Mouse (Mus musculus) intestine, embryonic 15.5 days (tissue): ENCODE data around the gene Med12l. TPM values are rescaled to one million over a fixed set of nuclear protein-coding genes. Genes with fewer than 3 reads are reported as not detected.

Source experiments
- ATAC-seq: fragments of 200-750 bp; cut with Nextera tagmentation; 2 replicates; pipeline ENCODE4 v1.8.0; 2017; ENCODE audit warnings: moderate TSS enrichment, moderate library complexity
- H3K27ac ChIP-seq: fragments of 300-500 bp; sonication (generic); 2 replicates; pipeline ENCODE4 v1.5.1; 2015; ENCODE audit warnings: mild to moderate bottlenecking, inconsistent platforms
- H3K27me3 ChIP-seq: fragments of 300-500 bp; sonication (generic); replicated peaks from 2 replicates; pipeline ENCODE4 v1.6.1; 2015; ENCODE audit warnings: inconsistent platforms
- H3K36me3 ChIP-seq: fragments of 300-500 bp; sonication (generic); 2 replicates; pipeline ENCODE4 v1.6.1; 2015; ENCODE audit warnings: inconsistent platforms
- H3K4me1 ChIP-seq: fragments of 300-500 bp; sonication (generic); replicated peaks from 2 replicates; pipeline ENCODE4 v1.6.1; 2015; ENCODE audit warnings: inconsistent platforms
- H3K4me2 ChIP-seq: fragments of 300-500 bp; sonication (generic); replicated peaks from 2 replicates; pipeline ENCODE4 v1.6.1; 2015; ENCODE audit warnings: mild to moderate bottlenecking, inconsistent platforms
- H3K4me3 ChIP-seq: fragments of 300-500 bp; sonication (generic); replicated peaks from 2 replicates; pipeline ENCODE4 v1.5.1; 2015; ENCODE audit warnings: inconsistent platforms
- H3K9ac ChIP-seq: fragments of 300-500 bp; sonication (generic); 2 replicates; pipeline ENCODE4 v1.6.1; 2015; ENCODE audit warnings: inconsistent platforms
- H3K9me3 ChIP-seq: fragments of 300-500 bp; sonication (generic); 2 replicates; pipeline ENCODE4 v1.6.1; 2016; ENCODE audit warnings: inconsistent platforms
- WGBS: fragments of 180-500 bp; shearing (Covaris S2); methylation state at CpG from one replicate; pipeline ENCODE4 v1.1.7; 2015; 5-methylcytosine and 5-hydroxymethylcytosine counted together
- polyA plus RNA-seq: library from polyadenylated mRNA; unstranded; fragments of >200 nt; fragmentation: Nextera tagmentation; extraction: Ambion mirVana; gene quantifications from 2 replicates; pipeline ENCODE4 v1.2.1, GENCODE M21; 2015

Gene Med12l
- polyA plus RNA-seq, 1 experiment from 2014 or later = 1.1 TPM

DNA sequence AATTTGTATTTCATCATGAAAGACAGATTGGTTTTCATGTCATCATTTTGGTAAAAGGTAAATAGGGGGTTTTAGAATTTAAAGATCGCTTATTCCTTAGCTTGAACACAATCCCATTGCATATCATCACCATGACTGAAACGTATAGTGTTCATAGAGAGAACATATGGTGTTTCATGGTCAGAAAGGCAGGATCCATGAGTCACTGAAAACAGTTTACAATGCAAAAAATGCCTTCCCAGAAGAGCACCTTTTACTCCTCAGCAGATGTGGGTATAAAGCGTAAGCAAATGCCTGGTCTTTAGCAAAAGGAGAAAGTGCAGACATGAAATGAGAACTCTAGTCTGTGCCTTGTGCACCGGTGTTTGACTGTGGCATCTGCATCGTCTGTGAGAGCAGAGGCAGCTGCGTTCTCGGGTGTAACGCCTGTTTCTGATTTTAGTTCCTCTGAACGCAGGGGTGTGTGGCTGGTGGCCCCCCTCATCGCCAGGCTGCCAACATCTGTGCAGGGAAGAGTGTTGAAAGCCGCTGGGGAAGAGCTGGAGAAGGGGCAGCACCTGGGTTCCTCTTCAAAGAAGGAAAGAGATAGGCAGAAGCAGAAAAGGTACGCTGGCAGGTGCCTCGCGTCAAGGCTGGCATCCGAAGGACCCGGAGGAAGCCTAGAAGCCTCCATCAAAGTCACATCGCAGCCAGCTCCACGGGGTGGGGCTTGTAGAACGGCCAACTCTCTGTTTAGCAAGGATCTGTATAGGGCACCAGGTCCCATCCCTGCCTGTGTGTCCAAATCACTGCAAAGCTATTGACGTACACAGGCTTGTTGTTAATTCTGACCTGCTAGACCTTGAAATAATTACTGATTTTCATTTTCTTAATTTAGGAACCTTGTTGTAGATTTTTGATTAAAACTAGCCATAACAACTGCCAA is 252.4 kb downstream of the Med12l start:
- Histone ChIP-seq H3K4me1 (no peaks in the 10 kb centered on the region), H3K27me3 (no peaks in the 10 kb centered on the region), H3K36me3 (no peaks in the 10 kb centered on the region), H3K27ac (no peak overlapping the region), H3K9ac (no peak overlapping the region), H3K4me3 (no peak overlapping the region), H3K9me3 (no peaks in the 10 kb centered on the region), H3K4me2 (no peak overlapping the region)
- no peak for ATAC-seq
- 83% methylated on average over 20 of the region's 20 CpGs for WGBS

- Histone ChIP-seq H3K9me3 (no peaks in the 10 kb centered on the region), H3K27ac (no peak overlapping the region), H3K27me3 (no peaks in the 10 kb centered on the region), H3K4me3 (no peak overlapping the region), H3K4me2 (no peak overlapping the region), H3K9ac (no peak overlapping the region), H3K36me3 (no peaks in the 10 kb centered on the region), H3K4me1 (no peaks in the 10 kb centered on the region)
- 70% methylated on average over 5 of the region's 5 CpGs for WGBS
- ATAC-seq = no peak
Measured at GRCm38 (mm10) chr3:59260745-59261144, 255.1 kb downstream of the Med12l start.

GRCm38 (mm10) chr3:59261709-59262472 is 256.3 kb downstream of the Med12l start:
- Histone ChIP-seq H3K4me3 (no peak overlapping the region), H3K9ac (no peak overlapping the region), H3K27me3 (no peaks in the 10 kb centered on the region), H3K4me1 (no peaks in the 10 kb centered on the region), H3K4me2 (no peak overlapping the region), H3K27ac (no peak overlapping the region), H3K9me3 (no peaks in the 10 kb centered on the region), H3K36me3 (no peaks in the 10 kb centered on the region)
- 84% methylated on average over 9 of the region's 9 CpGs for WGBS
- no peak for ATAC-seq

DNA sequence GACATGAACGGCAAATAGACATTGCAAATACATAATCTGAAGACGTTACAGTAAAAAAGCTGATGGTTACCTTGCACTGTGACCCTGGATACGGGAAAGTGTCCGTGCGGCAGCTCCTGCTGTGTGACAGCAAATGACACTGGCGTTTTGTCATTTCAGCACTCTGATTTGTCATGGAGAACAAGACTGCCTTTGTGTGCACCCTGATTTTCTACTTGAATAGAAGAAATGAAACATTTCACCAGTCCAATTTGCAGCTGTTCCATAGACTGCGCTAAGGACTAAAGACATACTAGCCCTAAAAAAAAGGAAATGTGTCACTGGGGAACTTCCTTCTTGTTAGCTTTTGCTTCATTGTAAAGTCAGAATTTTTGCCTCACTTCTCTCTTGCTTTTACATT is 257.1 kb downstream of the Med12l start, which contains the start of gene P2ry12:
Gene P2ry12 (minus strand): TSS at position 168 of the 400 bp plus-strand sequence.
- H3K9ac ChIP-seq = no peak within 1 kb of the TSS
- ATAC-seq = no peak
- H3K27ac ChIP-seq = no peak within 1 kb of the TSS
- H3K9me3 ChIP-seq = no peaks in the 10 kb centered on the region
- H3K4me2 ChIP-seq = no peak within 1 kb of the TSS
- H3K4me1 ChIP-seq = no peaks in the 10 kb centered on the region
- H3K36me3 ChIP-seq = no peaks in the 10 kb centered on the region
- H3K27me3 ChIP-seq = no peaks in the 10 kb centered on the region
- no peak within 1 kb of the TSS for H3K4me3 ChIP-seq
- WGBS = 74% methylated on average over 7 of the region's 7 CpGs

DNA sequence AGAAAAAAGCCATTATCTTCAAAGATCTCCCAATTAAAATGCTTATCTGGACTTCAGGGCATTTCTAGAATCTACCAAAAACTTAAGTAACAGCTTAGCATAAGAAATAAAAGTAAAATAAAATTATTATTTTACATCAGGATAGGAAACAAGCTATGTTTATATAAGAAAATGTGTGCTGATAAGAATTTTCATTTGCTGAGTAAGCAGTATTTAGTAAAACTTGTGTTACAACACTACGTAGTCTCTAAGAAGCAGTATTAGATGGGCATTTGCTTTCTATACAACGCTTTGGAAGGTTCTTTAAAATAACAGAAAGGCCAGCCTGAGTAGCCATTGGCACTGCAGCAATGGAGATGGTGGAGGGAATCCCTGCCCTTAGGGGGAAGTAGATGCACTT is 257.8 kb downstream of the Med12l start:
- Histone ChIP-seq H3K9me3 (no peaks in the 10 kb centered on the region), H3K4me2 (no peak overlapping the region), H3K27ac (no peak overlapping the region), H3K27me3 (no peaks in the 10 kb centered on the region), H3K4me1 (no peaks in the 10 kb centered on the region), H3K4me3 (no peak overlapping the region), H3K36me3 (no peaks in the 10 kb centered on the region), H3K9ac (no peak overlapping the region)
- WGBS = 88% methylated on average over 2 of the region's 2 CpGs
- no peak for ATAC-seq

GRCm38 (mm10) chr3:59263988-59264387 is 258.4 kb downstream of the Med12l start:
- no peak overlapping the region for H3K4me3 ChIP-seq
- no peak overlapping the region for H3K27ac ChIP-seq
- H3K4me1 ChIP-seq = no peaks in the 10 kb centered on the region
- H3K4me2 ChIP-seq = no peak overlapping the region
- no peaks in the 10 kb centered on the region for H3K9me3 ChIP-seq
- no peaks in the 10 kb centered on the region for H3K27me3 ChIP-seq
- no peaks in the 10 kb centered on the region for H3K36me3 ChIP-seq
- ATAC-seq = no peak
- 78% methylated on average over 3 of the region's 3 CpGs for WGBS
- no peak overlapping the region for H3K9ac ChIP-seq

DNA sequence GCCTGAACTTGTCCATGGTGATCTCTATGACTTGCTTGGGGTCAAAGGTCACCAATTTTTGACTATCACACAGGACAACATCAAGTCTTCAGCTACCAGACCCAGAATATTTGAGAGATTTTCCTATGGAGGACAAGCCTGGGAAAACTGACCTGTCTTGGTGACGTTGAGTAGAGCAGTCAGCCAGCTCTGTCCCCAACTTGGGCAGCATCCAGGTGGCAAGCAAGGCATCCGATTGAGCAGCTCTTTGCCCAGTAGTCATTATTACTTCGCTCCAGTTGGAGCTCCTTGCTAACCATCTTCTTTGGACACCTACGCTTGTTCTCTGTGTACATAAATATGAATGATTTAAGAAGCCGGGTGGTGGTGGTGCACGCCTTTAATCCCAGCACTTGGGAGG is 265.2 kb downstream of the Med12l start:
- Histone ChIP-seq H3K4me2 (no peak overlapping the region), H3K27ac (no peak overlapping the region), H3K9ac (no peak overlapping the region), H3K9me3 (no peaks in the 10 kb centered on the region), H3K36me3 (no peaks in the 10 kb centered on the region), H3K4me1 (no peaks in the 10 kb centered on the region), H3K27me3 (no peaks in the 10 kb centered on the region), H3K4me3 (no peak overlapping the region)
- 90% methylated on average over 6 of the region's 6 CpGs for WGBS
- ATAC-seq = no peak

DNA sequence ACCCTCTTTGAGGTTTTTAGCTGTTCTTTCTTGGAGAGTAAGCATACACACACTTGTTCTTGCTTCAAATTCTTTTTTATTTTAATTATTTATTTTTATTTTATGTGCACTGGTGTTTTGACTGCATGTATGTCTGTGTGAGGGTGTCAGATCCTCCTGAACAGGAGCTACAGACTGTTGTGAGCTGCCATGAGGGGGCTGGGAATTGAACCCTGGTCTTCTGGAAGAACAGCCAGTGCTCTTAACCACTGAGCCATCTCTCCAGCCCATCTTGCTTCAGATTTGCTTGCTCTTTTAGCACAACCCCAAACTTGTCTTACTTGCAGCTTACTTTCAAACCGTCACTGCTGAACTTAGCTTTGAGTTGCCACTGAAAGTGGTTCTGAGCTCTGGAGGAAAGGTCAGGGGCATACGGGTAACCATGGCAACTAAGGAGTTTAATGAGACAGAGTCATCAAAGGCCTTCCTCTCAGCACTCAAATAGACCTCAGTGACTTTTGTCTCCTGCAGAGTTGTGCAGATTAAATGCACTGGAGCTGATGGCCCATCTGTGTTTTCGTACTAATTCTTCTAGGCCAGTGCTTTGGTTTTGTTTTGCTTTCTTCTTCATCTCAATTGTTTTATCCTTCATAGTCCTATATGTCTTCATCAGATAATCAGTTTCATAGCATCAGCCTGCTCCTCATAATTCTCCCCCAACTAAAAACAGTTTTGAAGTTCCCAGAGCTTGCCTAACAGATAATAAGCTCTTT is 272.1 kb downstream of the Med12l start:
- H3K4me2 ChIP-seq = no peak overlapping the region
- H3K27me3 ChIP-seq = no peaks in the 10 kb centered on the region
- WGBS = 47% methylated on average over 3 of the region's 3 CpGs
- H3K4me3 ChIP-seq = no peak overlapping the region
- no peaks in the 10 kb centered on the region for H3K36me3 ChIP-seq
- H3K9me3 ChIP-seq = no peaks in the 10 kb centered on the region
- no peaks in the 10 kb centered on the region for H3K4me1 ChIP-seq
- no peak overlapping the region for H3K9ac ChIP-seq
- no peak overlapping the region for H3K27ac ChIP-seq
- ATAC-seq = no peak

- 89% methylated on average over 3 of the region's 3 CpGs for WGBS
- no peak for ATAC-seq
- Histone ChIP-seq H3K4me2 (no peak overlapping the region), H3K27ac (no peak overlapping the region), H3K36me3 (no peaks in the 10 kb centered on the region), H3K9me3 (no peaks in the 10 kb centered on the region), H3K4me3 (no peak overlapping the region), H3K27me3 (no peaks in the 10 kb centered on the region), H3K4me1 (no peaks in the 10 kb centered on the region), H3K9ac (no peak overlapping the region)
Measured at GRCm38 (mm10) chr3:59278254-59278533, 272.6 kb downstream of the Med12l start.

- H3K4me1 ChIP-seq = no peaks in the 10 kb centered on the region
- no peak overlapping the region for H3K27ac ChIP-seq
- ATAC-seq = no peak
Measured at GRCm38 (mm10) chr3:59278620-59279019, 273.0 kb downstream of the Med12l start.

GRCm38 (mm10) chr3:59290551-59290950 is 284.9 kb downstream of the Med12l start:
- no peak for ATAC-seq
- 47% methylated on average over 2 of the region's 2 CpGs for WGBS

More at GRCm38 (mm10) chr3:59278620-59279019, 273.0 kb downstream of the Med12l start:
- H3K9ac ChIP-seq = no peak overlapping the region
- no peak overlapping the region for H3K4me3 ChIP-seq
- H3K9me3 ChIP-seq = no peaks in the 10 kb centered on the region
- H3K36me3 ChIP-seq = no peaks in the 10 kb centered on the region
- H3K4me2 ChIP-seq = no peak overlapping the region
- H3K27me3 ChIP-seq = no peaks in the 10 kb centered on the region

DNA sequence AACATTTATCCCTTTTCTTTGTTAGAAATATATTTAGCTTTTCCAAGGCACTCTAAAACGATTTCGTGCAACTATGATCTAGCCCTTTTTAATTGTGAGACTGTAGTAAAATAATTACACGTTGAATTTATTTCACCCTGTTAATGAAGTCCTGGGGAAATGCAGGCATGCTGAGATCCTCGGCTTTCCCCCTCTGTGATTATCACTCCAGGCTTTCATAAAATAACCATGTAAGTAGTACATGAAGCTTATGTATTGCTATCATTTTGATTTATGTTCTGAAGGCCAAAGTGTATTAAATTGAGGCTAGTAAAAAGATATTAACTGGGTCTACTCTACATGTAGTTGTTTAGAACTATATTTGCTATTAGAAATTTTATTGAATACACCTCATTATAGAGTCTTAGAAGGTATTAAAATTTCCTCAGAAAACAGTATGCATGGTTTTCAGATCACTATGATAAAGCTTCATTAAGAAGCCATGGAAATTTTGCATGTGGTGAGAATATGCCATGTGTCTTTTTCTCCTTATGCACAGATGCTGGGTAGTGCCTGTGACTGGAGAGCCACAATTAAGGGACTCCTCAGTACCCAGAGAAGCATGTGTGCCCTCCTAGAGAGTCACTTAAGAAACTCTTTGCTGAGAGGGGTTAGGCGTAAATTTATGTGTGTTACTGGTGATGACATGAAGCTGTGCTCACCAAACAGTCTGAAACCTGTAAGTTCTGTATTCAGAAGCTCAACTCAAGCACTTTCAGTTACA is 288.0 kb downstream of the Med12l start:
- no peak for ATAC-seq
- Histone ChIP-seq H3K4me3 (no peak overlapping the region), H3K9ac (no peak overlapping the region), H3K4me2 (no peak overlapping the region), H3K9me3 (no peaks in the 10 kb centered on the region), H3K4me1 (no peaks in the 10 kb centered on the region), H3K36me3 (no peaks in the 10 kb centered on the region), H3K27me3 (no peaks in the 10 kb centered on the region), H3K27ac (no peak overlapping the region)
- WGBS = 82% methylated on average over 5 of the region's 5 CpGs

More at GRCm38 (mm10) chr3:59290551-59290950, 284.9 kb downstream of the Med12l start:
- Histone ChIP-seq H3K9me3 (no peaks in the 10 kb centered on the region), H3K27ac (no peak overlapping the region), H3K4me2 (no peak overlapping the region), H3K27me3 (no peaks in the 10 kb centered on the region), H3K4me1 (no peaks in the 10 kb centered on the region), H3K4me3 (no peak overlapping the region), H3K9ac (no peak overlapping the region), H3K36me3 (no peaks in the 10 kb centered on the region)
